Mouse (Mus musculus) liver, adult 2 months (tissue): ENCODE data around the gene Rere.

Experiments used
- CTCF ChIP-seq: fragments of 200-500 bp; IDR thresholded peaks from 2 replicates; pipeline ENCODE4 v1.5.1; 2011; ENCODE audit warnings: low read depth, low read length, control low read depth
- POLR2A ChIP-seq: fragments of 200-500 bp; IDR thresholded peaks from 2 replicates; pipeline ENCODE4 v1.6.1; 2011; ENCODE audit warnings: low read length, control low read depth; ENCODE audit not compliant: insufficient read depth; ENCODE audit errors: extremely low read depth

- TF ChIP-seq CTCF (no peak), POLR2A (no peak)
Observed at GRCm38 (mm10) chr4:150491710-150492109, 210.3 kb downstream of the Rere start.
